Mouse (Mus musculus): ENCODE data around the gene Tbpl1.

The Tbpl1 gene

DNA sequence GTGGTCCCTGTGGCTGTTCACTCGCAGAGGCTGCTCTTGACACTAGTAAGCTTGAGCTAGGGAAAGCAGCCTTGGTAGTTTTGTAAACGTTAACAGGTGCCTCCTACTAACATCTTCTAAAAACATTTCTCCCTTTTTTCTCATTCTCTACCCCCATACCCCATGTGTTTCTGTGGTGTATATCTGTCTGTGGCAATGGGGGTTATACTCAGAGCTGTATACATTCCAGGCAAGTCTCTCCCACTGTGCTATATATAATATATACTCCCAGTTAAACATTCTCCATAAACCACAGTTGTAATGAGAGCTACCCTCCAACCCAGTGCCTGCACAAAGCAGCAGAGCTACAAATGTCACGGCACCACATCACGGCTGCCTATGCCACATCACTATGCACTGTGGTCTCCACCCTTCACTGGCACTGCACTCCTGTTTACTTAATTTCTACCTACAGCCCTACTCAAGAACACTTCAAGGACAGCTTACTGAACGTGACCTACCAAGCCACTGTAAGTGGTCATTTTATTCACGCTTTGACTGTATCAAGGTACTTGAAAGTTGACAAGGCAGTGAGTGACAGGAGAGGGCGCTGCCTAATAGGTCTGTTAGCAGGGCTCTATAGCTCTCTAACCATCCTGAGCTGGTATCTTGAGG lies 23.4 kb downstream of the Tbpl1 start:
- no peak for DNase-seq

DNA sequence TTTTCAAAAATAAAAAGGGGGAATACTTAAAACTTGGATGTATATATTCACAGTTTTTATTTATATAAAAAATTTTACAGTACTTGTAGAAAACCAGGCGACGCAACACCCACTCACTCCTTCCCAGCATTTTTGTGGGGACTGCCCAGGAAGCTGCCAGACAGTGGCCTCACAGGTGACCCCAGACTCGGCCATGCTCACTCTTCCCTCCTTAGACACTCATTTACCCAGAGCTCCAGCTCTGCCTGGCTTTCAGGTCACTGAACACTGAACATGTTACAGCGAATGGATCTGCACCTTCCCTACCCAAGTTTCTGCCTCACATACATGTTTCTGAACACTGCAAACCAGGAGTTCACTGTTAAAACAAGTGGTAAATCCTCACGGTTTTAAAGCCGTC lies 27.9 kb downstream of the Tbpl1 start:
- no peak for DNase-seq

DNA sequence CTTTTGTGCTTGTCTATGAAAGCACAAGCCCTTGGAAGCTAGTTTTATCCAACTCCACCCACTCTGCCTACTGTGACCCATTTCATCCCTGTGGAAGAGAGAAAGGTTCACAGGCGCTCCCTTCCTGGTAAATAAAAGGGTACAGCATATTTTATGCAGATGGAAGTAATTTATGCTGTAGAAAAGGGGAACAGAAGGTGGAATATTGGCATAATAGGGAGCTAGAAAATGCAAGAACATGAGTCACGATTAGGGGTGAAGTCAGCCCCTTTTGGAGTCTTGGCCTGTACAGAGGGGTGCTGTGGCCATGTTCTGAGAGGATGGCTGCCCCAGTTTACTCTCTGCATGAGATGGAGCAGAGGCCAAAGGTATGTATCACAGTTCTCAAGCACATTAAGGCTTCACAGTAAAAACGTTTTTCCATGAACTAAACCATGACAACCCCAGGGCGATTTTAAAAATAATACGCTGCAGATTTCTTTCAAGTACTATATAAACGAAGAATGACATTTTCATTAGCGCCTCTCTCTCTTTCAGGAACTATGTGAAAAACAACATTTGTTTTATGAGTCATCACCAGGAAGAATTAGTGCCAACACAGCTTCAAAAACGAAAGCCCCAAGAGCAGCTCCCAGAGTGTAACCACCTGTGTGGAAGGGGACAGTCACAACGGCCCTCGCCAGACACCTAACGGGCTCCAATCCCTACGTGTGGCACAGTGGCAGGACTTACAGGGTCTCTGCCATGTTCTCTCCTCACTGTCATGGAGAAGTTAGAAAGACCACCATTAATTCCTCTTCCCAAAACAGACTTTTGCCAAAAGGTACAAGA lies 30.0 kb downstream of the Tbpl1 start:
- DNase-seq, result peak; percentile 43

DNA sequence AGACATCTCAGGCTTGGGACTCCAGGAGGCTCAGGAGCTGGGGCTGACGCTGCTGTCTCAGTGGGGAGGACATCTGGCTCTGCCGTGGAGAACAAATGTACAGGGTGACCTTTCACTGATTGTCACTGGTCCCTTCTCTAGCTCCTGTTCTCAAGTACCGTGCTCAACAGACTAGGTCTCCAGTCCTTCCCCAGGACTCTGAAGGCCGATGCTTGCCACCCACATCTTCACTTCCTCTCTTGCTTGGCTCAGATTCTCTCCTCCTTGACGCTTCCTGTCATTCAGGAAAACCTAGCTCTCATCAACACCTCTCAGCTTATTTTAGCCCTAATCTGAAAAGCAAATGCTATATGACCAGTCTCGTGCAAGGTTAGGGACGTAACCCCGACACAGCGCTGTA lies 31.0 kb downstream of the Tbpl1 start:
- no peak for DNase-seq

DNA sequence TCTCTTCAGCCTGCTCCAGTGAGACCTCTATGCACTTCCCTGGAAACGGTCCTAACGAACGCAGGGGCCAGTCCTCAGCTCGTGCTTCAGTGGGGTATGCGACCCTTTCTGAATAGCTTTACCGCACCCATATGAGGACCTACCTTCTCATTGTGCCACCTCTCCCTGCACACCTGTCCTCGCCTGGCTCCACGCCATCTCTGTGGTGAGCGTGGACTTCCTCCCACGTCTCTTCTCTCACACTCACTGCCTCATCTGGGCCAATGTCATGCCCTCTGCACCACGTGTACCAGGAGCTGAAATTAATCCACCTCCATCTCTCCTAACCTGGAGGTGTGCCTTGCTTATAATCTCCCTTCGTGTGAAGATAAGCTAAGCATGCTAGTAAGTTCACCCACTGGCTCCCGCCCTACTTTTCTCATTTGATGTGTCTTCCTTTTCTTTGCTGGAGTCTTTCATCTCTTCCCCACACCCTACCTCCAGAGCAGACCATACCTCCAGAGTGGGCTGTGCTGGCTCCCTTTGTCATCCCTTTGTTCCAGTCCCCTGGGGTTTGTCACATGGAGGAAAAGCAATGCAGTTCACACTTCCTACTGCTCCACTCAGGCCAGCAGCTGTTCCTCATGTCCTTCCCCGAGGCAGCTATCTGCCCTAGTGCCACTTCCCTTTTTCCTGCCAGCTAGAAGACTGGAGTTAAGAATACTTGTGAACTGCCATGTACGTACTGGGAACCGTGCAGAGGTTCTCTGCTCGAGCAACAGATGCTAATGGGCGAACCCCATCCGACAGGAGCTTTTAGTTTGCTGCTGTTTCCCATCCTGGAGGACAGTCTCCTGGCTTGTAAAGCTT lies 32.0 kb downstream of the Tbpl1 start:
- DNase-seq, result no peak

DNA sequence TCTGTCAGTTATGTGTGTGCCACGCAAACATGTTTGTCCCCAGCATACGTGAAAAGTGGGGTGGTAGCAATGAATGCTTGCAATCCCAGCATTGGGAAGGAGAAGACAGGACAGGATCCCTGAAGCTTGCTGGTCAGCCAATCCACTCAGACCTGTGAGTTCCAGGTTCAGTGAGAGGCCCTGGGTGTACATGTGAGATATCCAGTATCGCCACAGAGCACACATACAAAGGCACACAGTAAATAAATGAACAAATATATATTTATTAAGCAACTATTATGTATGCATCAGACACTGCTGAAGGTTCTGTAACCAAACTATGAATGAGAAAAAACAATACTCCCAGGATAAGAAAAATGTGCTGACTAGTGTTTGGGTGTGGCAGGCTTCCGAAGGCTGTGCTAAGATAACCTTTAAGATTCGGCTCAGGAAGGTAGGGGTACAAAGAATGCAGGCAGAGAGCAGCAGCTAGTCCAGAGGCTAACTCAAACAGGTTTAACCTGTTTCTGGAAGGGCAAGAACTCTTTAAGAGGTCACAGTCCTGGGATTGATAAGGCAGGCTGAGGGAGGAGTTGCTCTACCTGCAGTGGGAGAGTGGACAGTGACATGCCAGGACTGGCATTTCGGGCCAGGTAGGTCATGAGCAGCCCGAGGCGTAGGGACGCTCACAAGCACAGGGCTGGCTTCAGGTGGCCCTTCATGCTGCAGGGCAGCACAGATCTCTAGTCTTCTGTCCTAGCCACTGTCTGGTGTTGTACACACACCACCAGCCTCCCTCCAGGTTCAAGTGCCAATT lies 33.4 kb downstream of the Tbpl1 start:
- no peak for DNase-seq

DNA sequence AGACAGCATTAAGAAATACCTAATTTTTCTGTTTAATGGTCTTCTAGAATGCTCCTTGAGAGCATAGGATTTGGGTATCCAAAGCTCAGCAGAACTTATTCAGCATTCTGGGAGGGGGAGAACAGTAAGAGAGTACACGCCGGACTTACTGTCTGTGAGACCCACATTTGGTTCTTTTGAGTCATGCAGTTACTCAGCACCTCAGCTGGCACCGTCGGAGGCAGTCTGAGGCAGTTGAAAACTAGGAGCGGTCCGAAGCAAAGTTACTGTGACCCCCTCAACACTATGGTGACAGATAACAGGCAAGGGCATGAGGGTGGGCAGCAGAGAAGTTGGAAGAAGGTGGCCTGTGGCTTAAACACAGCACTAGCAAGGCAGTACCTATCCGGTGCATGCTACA lies 34.9 kb downstream of the Tbpl1 start:
- no peak for DNase-seq

DNA sequence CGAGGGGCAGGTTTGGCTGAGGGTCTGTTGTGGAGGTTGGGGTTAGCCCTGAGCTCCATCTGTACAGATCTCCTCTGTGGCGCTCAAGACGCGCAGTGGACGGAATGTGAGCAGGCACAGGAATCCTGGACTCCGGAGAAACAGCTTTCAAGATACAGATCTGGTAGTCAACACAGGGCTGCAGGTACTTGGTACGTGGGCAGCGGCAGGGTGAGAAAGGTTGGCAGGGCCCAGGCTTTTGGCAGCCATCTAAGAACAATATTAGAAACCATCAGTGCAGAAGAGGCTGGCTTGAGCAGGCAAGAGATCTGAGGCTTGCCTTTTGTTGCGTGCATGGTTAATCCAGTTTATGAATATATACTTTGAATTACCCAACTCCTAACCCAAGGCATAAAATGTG lies 35.5 kb downstream of the Tbpl1 start:
- no peak for DNase-seq

DNA sequence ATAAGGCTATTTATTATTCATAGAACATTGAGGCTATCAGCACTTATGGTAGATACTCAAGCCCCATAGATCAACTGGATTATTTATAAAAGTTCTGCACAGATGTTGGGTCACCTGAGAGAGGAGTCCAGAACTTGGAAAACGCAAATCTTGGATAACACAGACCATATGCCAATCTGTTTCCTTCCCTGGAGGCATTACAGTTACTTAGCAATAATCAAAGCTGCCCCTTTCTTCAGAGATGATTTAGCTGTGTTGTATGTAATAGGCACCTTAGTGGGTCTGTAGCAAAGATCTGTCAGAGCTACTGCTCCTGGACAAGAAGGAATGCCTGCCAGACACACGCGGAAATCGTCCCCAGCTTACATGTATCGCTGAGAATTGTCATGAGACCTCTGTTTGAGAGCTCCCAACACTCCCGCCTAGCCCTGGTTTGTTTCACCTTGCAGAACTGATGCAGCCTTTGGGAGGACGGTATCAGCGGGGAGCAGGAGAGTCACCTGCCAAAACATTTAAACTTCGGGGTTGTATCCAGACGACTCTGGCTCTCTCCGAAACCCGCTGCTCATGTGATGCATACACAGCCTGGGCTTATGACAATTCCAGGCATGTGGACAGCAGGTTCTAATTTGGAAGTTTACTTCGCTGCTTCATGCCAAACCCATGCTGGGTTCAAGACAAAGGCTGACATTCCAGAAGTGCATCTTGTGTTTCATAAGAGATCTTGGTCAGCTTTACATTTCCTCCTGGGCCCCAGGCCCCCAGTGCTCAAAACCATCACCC lies 55.7 kb downstream of the Tbpl1 start:
- DNase-seq, result no peak

DNA sequence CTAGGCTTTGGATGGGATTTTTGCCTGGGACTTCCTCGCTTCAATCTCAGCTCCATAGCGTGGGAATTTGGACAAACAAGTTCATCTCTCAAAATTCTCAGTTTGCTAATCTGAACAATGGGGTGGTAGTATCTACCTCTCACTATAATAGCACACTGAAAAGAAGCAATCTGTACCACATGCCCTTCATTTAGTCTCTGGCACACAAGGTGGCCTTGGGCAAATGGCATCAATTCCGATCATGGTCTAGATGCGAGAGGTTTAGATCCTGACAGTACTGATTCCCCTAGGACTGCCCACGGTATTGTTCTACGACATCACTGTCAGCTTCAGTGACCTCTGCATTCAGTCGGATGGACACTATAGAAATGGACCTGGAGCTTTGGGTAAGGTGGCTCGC lies 57.6 kb downstream of the Tbpl1 start:
- DNase-seq, result no peak

DNA sequence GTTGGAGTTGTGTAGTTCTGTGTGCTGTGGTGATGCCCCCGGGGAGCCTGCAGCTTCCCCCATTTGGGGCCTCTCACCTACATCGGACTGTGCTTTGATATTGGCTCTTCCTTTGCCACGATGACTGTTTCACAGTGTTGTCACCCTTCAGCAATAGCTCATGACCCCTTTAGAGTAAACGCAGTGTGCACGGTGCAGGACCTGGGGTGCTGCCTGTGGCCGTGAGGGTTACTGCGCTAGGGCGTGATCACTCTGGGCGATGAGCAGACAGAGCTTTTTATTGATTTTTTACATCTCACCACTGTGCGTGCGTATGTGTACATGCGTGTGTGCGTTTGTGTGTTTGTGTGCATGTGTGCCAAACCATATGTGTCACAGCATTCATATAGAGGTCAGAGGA lies 63.2 kb downstream of the Tbpl1 start:
- no peak for DNase-seq

DNA sequence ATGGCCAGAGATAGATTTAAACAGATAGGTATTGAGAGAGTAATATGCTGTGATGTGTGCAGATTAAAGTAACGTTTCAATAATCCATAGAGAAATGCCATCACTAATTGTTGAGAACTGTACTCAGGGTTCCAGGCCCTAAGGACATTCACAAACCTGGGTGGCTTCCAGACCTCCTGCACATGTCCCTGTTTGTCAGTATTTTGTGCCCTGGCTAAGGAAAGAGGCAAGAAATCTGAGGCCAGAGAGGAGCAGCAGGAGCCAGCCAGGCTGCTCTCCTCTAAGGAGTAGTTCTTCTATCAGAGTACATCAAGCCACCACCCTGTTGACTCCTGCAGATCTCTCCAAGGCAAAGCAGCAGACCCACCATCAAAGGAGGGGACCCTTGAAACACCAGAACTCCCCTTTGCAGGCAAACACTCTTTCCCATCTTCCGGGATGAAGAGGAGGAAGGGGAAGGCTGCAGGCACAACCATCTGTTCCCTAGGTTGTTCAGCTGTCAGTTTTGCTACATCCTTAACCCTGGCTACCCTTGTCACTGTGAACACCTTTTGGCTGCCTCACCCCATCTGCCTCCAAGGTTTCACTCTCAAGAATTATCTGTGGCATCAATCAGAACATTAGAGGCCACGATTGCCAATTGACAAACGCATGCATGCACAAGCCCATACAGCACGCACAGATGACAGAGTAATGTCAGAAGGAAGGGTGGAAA lies 71.3 kb downstream of the Tbpl1 start:
- peak; percentile 43 for DNase-seq

DNA sequence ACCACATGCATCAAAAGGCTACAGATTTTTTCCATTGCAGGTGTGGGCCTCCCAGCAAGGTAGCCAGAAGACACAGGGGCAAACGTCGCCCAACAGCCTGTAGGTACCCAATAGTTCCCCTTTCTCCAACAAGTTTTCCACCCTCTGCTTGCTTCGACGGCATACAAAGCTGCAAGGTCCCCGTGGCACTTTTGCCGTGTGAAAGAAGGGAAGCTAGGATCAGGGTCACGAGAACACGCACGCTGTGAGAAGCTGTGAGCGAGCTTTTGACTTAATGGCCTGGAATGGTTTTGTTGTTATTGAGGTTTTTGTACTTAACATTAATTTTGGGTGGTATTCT lies 72.4 kb downstream of the Tbpl1 start:
- DNase-seq, result no peak

DNA sequence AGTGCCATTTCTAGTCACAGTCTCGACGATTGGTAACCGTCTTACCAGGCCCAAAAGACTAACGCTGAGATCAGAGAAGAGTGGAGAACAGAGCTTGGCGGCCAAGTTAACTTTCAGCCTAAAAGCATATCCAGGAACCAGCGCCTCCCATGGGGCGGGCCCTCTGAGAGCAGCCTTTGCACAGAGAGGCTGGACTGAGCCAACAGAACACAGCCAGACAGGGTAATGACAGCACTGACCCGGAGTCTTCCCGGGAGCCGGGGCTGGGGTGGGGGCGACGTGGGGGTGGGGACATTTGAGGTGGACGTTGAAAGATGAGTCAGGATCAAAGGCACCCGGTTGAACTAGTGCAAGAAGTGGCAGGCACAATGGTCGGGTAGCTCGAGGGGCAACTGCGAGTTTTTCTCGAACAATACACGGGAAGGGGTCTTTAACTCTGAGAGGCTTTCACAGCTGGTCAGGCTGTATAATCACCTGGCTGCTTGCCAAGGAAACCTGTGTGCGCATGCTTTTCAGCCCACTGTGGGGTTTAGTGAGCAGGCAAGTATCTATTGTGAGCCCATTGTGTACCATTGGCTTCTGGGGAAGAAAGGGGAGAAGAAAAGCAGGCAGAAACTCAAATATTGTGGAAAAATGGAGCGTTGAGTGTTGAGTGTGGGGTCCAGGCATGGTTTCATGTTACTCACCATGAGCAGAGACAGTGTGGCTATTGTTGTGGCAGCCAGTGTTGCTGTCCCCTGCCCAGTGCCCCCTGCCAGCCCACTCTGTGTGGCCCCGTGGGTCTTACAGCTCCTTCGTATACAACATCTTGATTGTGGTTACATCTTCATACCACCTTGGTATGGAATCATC lies 73.0 kb downstream of the Tbpl1 start:
- DNase-seq, result no peak
